Mouse (Mus musculus) kidney, embryonic 16.5 days (tissue): ENCODE results near the gene Sipa1l2. TPM values are rescaled to one million over a fixed set of nuclear protein-coding genes. Genes with fewer than 3 reads are reported as not detected.

Experiments
- ATAC-seq: fragments of 200-750 bp; cut with Nextera tagmentation; 2 replicates; pipeline ENCODE4 v1.8.0; 2017; ENCODE audit warnings: moderate TSS enrichment; ENCODE audit not compliant: low FRiP score, low TSS enrichment
- H3K27ac ChIP-seq: fragments of 300-500 bp; sonication (generic); 2 replicates; pipeline ENCODE4 v1.5.1; 2014; ENCODE audit warnings: low read length
- H3K27me3 ChIP-seq: fragments of 300-500 bp; sonication (generic); 2 replicates; pipeline ENCODE4 v1.6.1; 2014; ENCODE audit warnings: low read length, control low read depth, mixed read lengths; ENCODE audit not compliant: insufficient read depth
- H3K36me3 ChIP-seq: fragments of 300-500 bp; sonication (generic); 2 replicates; pipeline ENCODE4 v1.6.1; 2014; ENCODE audit warnings: low read length, control low read depth, mixed read lengths; ENCODE audit not compliant: insufficient read depth
- H3K4me1 ChIP-seq: fragments of 300-500 bp; sonication (generic); 2 replicates; pipeline ENCODE4 v1.6.1; 2014; ENCODE audit warnings: low read length, control low read depth, mixed read lengths; ENCODE audit not compliant: insufficient read depth
- H3K4me2 ChIP-seq: fragments of 300-500 bp; sonication (generic); replicated peaks from 2 replicates; pipeline ENCODE4 v1.6.1; 2014; ENCODE audit warnings: low read depth, low read length
- H3K4me3 ChIP-seq: fragments of 300-500 bp; sonication (generic); 2 replicates; pipeline ENCODE4 v1.5.1; 2014; ENCODE audit warnings: mild to moderate bottlenecking, low read length
- H3K9ac ChIP-seq: fragments of 300-500 bp; sonication (generic); replicated peaks from 2 replicates; pipeline ENCODE4 v1.6.1; 2014; ENCODE audit warnings: low read length
- H3K9me3 ChIP-seq: fragments of 300-500 bp; sonication (generic); 2 replicates; pipeline ENCODE4 v1.6.1; 2016; ENCODE audit warnings: low read length, control low read depth
- WGBS: fragments of 180-500 bp; shearing (Covaris S2); extraction: QIAGEN DNeasy Blood & Tissue Kit; methylation state at CpG from one replicate; pipeline ENCODE4 v1.1.7; 2014; 5-methylcytosine and 5-hydroxymethylcytosine counted together
- polyA plus RNA-seq: library from polyadenylated mRNA; unstranded; fragments of >200 nt; fragmentation: Nextera tagmentation; extraction: Ambion mirVana; gene quantifications from 2 replicates; pipeline ENCODE4 v1.2.1, GENCODE M21; 2015

Gene Sipa1l2
- polyA plus RNA-seq, 1 experiment from 2014 or later = 18.1 TPM

DNA sequence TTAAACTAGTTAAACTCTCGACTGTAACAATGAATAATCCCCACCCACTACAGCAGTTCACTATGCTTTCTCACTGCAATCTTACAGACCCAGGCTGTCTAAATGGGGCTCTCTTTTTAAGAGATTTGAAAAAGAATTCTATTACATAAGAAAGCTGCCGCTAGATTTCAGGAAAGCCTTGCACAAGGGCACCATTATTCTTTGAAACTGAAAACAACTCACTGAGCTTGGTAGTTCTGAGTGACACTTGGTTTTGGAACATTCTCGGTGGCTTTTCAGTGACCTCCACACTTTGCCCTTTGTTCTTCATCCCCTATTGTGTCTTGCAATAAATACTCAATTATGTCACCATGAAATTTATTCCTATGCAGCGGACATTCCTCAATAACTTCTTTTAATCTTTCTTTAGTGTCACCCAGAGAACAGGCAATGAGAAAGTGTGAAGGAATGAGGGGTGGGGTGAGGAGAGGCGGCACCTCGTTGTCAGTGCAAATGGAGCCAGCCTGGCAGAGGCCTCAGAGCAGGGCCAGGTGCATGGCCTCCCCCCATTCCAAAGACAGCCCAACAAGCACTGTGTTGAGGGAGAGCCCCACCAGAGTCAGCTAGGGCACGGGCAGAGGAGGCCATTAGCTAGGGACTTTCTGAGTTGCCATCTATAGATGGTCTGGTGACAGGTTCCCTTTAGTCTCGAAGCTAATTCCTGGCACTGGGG is 140.5 kb downstream of the Sipa1l2 start:
- H3K4me2 ChIP-seq = no peak overlapping the region
- no peak overlapping the region for H3K27ac ChIP-seq
- WGBS = 68% methylated on average over 8 of the region's 8 CpGs
- H3K9me3 ChIP-seq = no peaks in the 10 kb centered on the region
- no peak overlapping the region for H3K4me3 ChIP-seq
- H3K27me3 ChIP-seq = no peaks in the 10 kb centered on the region
- H3K9ac ChIP-seq = no peak overlapping the region
- ATAC-seq = no peak
- H3K4me1 ChIP-seq = peaks cover 5% of the 10 kb centered on the region; the same call in 1 of the 2 replicates
- H3K36me3 ChIP-seq = peaks cover 9% of the 10 kb centered on the region; the same call in 1 of the 2 replicates

- Histone ChIP-seq H3K36me3 (peaks cover 5% of the 10 kb centered on the region), H3K4me3 (no peak overlapping the region), H3K9me3 (no peaks in the 10 kb centered on the region), H3K4me1 (no peaks in the 10 kb centered on the region), H3K9ac (no peak overlapping the region), H3K27me3 (no peaks in the 10 kb centered on the region), H3K27ac (no peak overlapping the region), H3K4me2 (no peak overlapping the region)
- WGBS = 43% methylated on average over 10 of the region's 10 CpGs
- peak; percentile 66 for ATAC-seq
These were observed 145.7 kb downstream of the Sipa1l2 start for GRCm38 (mm10) chr8:125423861-125424260.

DNA sequence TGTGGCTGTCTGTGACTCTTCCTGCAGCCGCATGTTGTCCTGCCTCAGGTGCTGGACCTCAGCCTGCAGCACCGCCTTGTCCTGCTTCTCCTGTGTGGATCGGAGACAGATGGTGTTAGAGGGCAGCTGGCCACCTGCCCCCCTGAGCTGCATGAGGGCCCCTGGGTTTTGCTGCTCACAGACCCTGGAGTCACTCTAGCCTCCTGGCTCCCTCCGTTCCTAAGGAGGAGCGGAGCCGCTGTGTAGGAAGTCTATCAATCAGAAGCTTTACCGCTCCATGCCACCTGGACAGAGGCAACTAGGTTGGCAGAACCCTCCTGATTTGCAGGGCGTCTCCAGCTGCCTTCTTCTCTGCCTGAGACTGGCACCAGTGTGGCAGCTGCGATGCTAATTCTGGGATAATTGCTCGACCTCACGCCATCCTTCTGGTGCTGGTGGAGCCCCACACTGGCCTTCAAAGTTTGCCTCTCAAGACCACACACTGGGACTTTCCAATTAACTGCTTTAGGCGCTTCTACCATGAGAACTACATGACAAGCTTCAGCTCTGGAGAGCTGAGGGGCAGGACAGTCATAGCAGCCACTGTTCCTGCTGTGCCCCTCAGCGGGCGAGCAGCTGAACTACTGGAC is 150.3 kb downstream of the Sipa1l2 start:
- H3K27ac ChIP-seq = no peak overlapping the region
- H3K4me2 ChIP-seq = no peak overlapping the region
- H3K27me3 ChIP-seq = no peaks in the 10 kb centered on the region
- H3K9me3 ChIP-seq = no peaks in the 10 kb centered on the region
- H3K9ac ChIP-seq = no peak overlapping the region
- H3K4me3 ChIP-seq = no peak overlapping the region
- 0 out of 2 replicates have a peak, but pooled peaks cover 3% of the 10 kb centered on the region for H3K4me1 ChIP-seq
- peaks cover 11% of the 10 kb centered on the region for H3K36me3 ChIP-seq
- no peak for ATAC-seq
- 77% methylated on average over 14 of the region's 14 CpGs for WGBS

DNA sequence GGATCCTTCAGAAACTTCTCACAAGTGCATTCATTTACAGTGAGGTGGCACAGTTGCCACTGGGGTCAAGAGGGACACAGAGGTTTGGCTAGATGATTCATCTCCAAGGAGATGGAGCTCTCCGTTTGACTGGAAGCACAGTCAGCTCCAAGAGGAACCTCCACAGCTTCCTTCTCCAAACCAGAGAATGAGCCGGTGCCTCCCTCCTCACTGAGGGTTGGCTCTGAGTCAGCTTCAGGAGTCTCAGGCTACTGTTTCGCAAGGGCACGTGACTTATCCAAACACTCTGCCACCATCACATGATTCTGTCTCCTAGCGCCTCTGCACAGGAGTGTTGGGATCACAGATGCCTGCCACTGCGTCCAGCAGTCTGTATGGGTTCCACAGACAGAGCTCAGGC is 153.5 kb downstream of the Sipa1l2 start:
- Histone ChIP-seq H3K36me3 (peaks cover 11% of the 10 kb centered on the region), H3K4me1 (peaks cover 9% of the 10 kb centered on the region), H3K4me3 (no peak overlapping the region), H3K27me3 (no peaks in the 10 kb centered on the region), H3K27ac (no peak overlapping the region), H3K4me2 (no peak overlapping the region), H3K9ac (no peak overlapping the region), H3K9me3 (no peaks in the 10 kb centered on the region)
- WGBS = 50% methylated on average over 6 of the region's 6 CpGs
- no peak for ATAC-seq

GRCm38 (mm10) chr8:125414651-125415050 is 155.0 kb downstream of the Sipa1l2 start:
- H3K27ac ChIP-seq = no peak overlapping the region
- H3K9me3 ChIP-seq = no peaks in the 10 kb centered on the region
- WGBS = 79% methylated on average over 8 of the region's 8 CpGs
- no peak overlapping the region for H3K9ac ChIP-seq
- no peak for ATAC-seq
- no peaks in the 10 kb centered on the region for H3K27me3 ChIP-seq
- 0 out of 2 replicates have a peak, but pooled peaks cover 8% of the 10 kb centered on the region for H3K36me3 ChIP-seq
- no peak overlapping the region for H3K4me3 ChIP-seq
- H3K4me1 ChIP-seq = peaks cover 12% of the 10 kb centered on the region
- no peak overlapping the region for H3K4me2 ChIP-seq

- ATAC-seq = no peak
- peaks cover 12% of the 10 kb centered on the region for H3K4me1 ChIP-seq
- 0 out of 2 replicates have a peak overlapping the region, but pooled peaks have one; percentile 61 for H3K27ac ChIP-seq
- no peaks in the 10 kb centered on the region for H3K27me3 ChIP-seq
- 0 out of 2 replicates have a peak, but pooled peaks cover 3% of the 10 kb centered on the region for H3K36me3 ChIP-seq
- 24% methylated on average over 13 of the region's 13 CpGs for WGBS
- 0 out of 2 replicates have a peak overlapping the region, but pooled peaks have one; percentile 7 for H3K4me2 ChIP-seq
- H3K4me3 ChIP-seq = no peak overlapping the region
- no peaks in the 10 kb centered on the region for H3K9me3 ChIP-seq
- peak overlapping the region; percentile 57 for H3K9ac ChIP-seq
These were observed 156.4 kb downstream of the Sipa1l2 start for GRCm38 (mm10) chr8:125413001-125413909.

- Histone ChIP-seq H3K27ac (no peak overlapping the region), H3K4me2 (no peak overlapping the region), H3K9me3 (0 out of 2 replicates have a peak, but pooled peaks cover 2% of the 10 kb centered on the region), H3K9ac (no peak overlapping the region), H3K4me1 (peaks cover 14% of the 10 kb centered on the region), H3K36me3 (no peaks in the 10 kb centered on the region), H3K4me3 (no peak overlapping the region), H3K27me3 (no peaks in the 10 kb centered on the region)
- 62% methylated on average over 5 of the region's 5 CpGs for WGBS
- ATAC-seq = no peak
These were observed 159.0 kb downstream of the Sipa1l2 start for GRCm38 (mm10) chr8:125410646-125411045.

DNA sequence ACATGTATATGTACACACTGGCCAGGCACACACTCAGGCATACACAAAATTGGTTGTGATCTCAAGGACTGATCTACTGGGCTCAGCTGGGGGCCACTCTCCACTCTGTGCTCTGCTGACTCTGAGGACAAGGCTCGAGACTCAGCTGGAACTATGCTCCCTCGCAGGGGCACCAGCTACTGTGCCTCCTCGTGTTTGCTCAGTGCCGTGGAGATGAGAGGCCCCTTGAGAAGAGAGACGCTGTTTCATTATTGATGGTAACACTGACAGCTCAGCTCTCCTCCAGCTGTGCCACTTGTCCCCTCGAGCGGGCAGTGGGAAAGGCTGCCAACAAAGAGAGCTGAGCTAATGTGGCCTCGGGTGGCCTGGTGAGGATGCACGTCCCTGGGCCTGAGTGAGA is 161.9 kb downstream of the Sipa1l2 start:
- no peak overlapping the region for H3K4me2 ChIP-seq
- 0 out of 2 replicates have a peak, but pooled peaks cover 5% of the 10 kb centered on the region for H3K4me1 ChIP-seq
- 42% methylated on average over 9 of the region's 9 CpGs for WGBS
- no peaks in the 10 kb centered on the region for H3K27me3 ChIP-seq
- no peak overlapping the region for H3K4me3 ChIP-seq
- ATAC-seq = no peak
- no peak overlapping the region for H3K27ac ChIP-seq
- H3K9me3 ChIP-seq = peaks cover 11% of the 10 kb centered on the region; the same call in 1 of the 2 replicates
- no peaks in the 10 kb centered on the region for H3K36me3 ChIP-seq
- H3K9ac ChIP-seq = no peak overlapping the region

- Histone ChIP-seq H3K4me3 (no peak overlapping the region), H3K4me2 (no peak overlapping the region), H3K9me3 (peaks cover 11% of the 10 kb centered on the region; the same call in 1 of the 2 replicates), H3K36me3 (no peaks in the 10 kb centered on the region), H3K27ac (no peak overlapping the region), H3K27me3 (no peaks in the 10 kb centered on the region), H3K9ac (no peak overlapping the region), H3K4me1 (0 out of 2 replicates have a peak, but pooled peaks cover 5% of the 10 kb centered on the region)
- no peak for ATAC-seq
- WGBS = 79% methylated on average over 5 of the region's 5 CpGs
These were observed 163.2 kb downstream of the Sipa1l2 start for GRCm38 (mm10) chr8:125406453-125406852.
